Mouse (Mus musculus) brain, embryonic 14.5 days (tissue): ENCODE measurements around the gene Dynll2. TPM values are rescaled to one million over a fixed set of nuclear protein-coding genes. Genes with fewer than 3 reads are reported as not detected.

ENCODE experiments used
- DNase-seq: peaks from one replicate; pipeline ENCODE4 v3.0.0-alpha.2; 2011; ENCODE audit warnings: low read depth
- CTCF ChIP-seq: fragments of 200-500 bp; IDR thresholded peaks from 2 replicates; pipeline ENCODE4 v1.5.1; 2012; ENCODE audit warnings: inconsistent platforms, mild to moderate bottlenecking, moderate library complexity, borderline replicate concordance; ENCODE audit not compliant: insufficient read depth, insufficient read length; ENCODE audit errors: extremely low read depth
- POLR2A ChIP-seq: fragments of 200-500 bp; IDR thresholded peaks from 2 replicates; pipeline ENCODE4 v1.6.1; 2012; ENCODE audit warnings: mild to moderate bottlenecking, inconsistent platforms, borderline replicate concordance; ENCODE audit not compliant: poor library complexity, insufficient read depth, insufficient read length, severe bottlenecking; ENCODE audit errors: extremely low read depth
- polyA plus RNA-seq: library from polyadenylated mRNA; depleted of rRNA; stranded (reverse); fragments of >200 nt; gene quantifications from 2 replicates; pipeline ENCODE4 v1.2.3, GENCODE M21; 2012

Dynll2 gene
- polyA plus RNA-seq, 1 experiment, result 321 TPM

GRCm38 (mm10) chr11:88011208-88011913 is 24.0 kb upstream of the Dynll2 start:
- TF ChIP-seq CTCF, result no peak
- TF ChIP-seq POLR2A, result no peak
- peak; percentile 31 for DNase-seq

- TF ChIP-seq POLR2A (no peak), CTCF (no peak)
- peak; percentile 94 for DNase-seq
Observed at GRCm38 (mm10) chr11:88009542-88010190, 22.3 kb upstream of the Dynll2 start.

- no peak for TF ChIP-seq POLR2A
- DNase-seq, result peak; percentile 73
Observed at GRCm38 (mm10) chr11:88008641-88009040, 21.3 kb upstream of the Dynll2 start.

- no peak for TF ChIP-seq CTCF
- no peak for TF ChIP-seq POLR2A
- no peak for DNase-seq
Observed at GRCm38 (mm10) chr11:88004123-88004522, 16.8 kb upstream of the Dynll2 start.

GRCm38 (mm10) chr11:88002738-88003137 is 15.4 kb upstream of the Dynll2 start:
- TF ChIP-seq POLR2A (no peak), CTCF (no peak)
- DNase-seq, result no peak

GRCm38 (mm10) chr11:87999751-88000150 is 12.4 kb upstream of the Dynll2 start:
- TF ChIP-seq POLR2A (no peak), CTCF (no peak)
- DNase-seq, result no peak

- no peak for DNase-seq
- TF ChIP-seq CTCF (no peak), POLR2A (no peak)
Observed at GRCm38 (mm10) chr11:87991806-87992205, 4.5 kb upstream of the Dynll2 start.

GRCm38 (mm10) chr11:87987861-87988260 is 528 bp upstream of the Dynll2 start:
- DNase-seq, result no peak
- no peak for TF ChIP-seq POLR2A
- no peak for TF ChIP-seq CTCF

- TF ChIP-seq CTCF (peak; percentile 17; the same call in 1 of the 2 replicates), POLR2A (no peak)
- peak; percentile 72 for DNase-seq
Observed at GRCm38 (mm10) chr11:87986141-87986741, 1.1 kb downstream of the Dynll2 start.

GRCm38 (mm10) chr11:87985643-87986042 is 1.7 kb downstream of the Dynll2 start:
- DNase-seq, result no peak

GRCm38 (mm10) chr11:87984571-87984970 is 2.8 kb downstream of the Dynll2 start:
- TF ChIP-seq CTCF, result no peak
- TF ChIP-seq POLR2A, result no peak
- no peak for DNase-seq

More at GRCm38 (mm10) chr11:87985643-87986042, 1.7 kb downstream of the Dynll2 start:
- TF ChIP-seq POLR2A, result no peak
- TF ChIP-seq CTCF, result no peak
